Mouse (Mus musculus) bone marrow, adult 2 months (tissue): ENCODE measurements around the gene Gm44973. TPM values are rescaled to one million over a fixed set of nuclear protein-coding genes. Genes with fewer than 3 reads are reported as not detected.
A peak's percentile ranks its signal among the peaks of the same experiment; 100 is the strongest.

Experiments used
- H3K27ac ChIP-seq: fragments of 200-500 bp; 2 replicates; pipeline ENCODE4 v1.5.1; 2012; ENCODE audit warnings: low read depth, mild to moderate bottlenecking, control low read depth, inconsistent platforms, low read length; ENCODE audit not compliant: control insufficient read depth, poor library complexity, insufficient read depth
- H3K4me1 ChIP-seq: fragments of 200-500 bp; 2 replicates; pipeline ENCODE4 v1.6.1; 2011; ENCODE audit warnings: low read length; ENCODE audit not compliant: control insufficient read depth, insufficient read depth
- H3K4me3 ChIP-seq: fragments of 200-500 bp; replicated peaks from 2 replicates; pipeline ENCODE3; 2011; ENCODE audit warnings: mild to moderate bottlenecking, low read depth, low read length, control low read depth; ENCODE audit not compliant: control insufficient read depth
- CTCF ChIP-seq: fragments of 200-500 bp; IDR thresholded peaks from 2 replicates; pipeline ENCODE4 v1.5.1; 2011; ENCODE audit warnings: low read length, control low read depth; ENCODE audit not compliant: control insufficient read depth, insufficient read depth
- POLR2A ChIP-seq: fragments of 200-500 bp; IDR thresholded peaks from 2 replicates; pipeline ENCODE4 v1.6.1; 2011; ENCODE audit warnings: low read depth, mild to moderate bottlenecking, control low read depth, low read length, borderline replicate concordance; ENCODE audit not compliant: control insufficient read depth
- WGBS: fragments of 180-500 bp; shearing (Covaris S2); methylation state at CpG from one replicate; pipeline ENCODE4 v1.1.7; 2018; 5-methylcytosine and 5-hydroxymethylcytosine counted together
- polyA plus RNA-seq: library from polyadenylated mRNA; stranded (reverse); fragments of >200 nt; gene quantifications from 2 replicates; pipeline ENCODE4 v1.2.4, GENCODE M21; 2011; ENCODE audit warnings: low replicate concordance; ENCODE audit not compliant: missing spikeins, insufficient read depth, insufficient read length

Gm44973 gene
- polyA plus RNA-seq, 1 experiment, result not detected

GRCm38 (mm10) chr7:5051193-5052192 lies 36.2 kb downstream of the Gm44973 start, which contains the start of gene Zfp580:
Zfp580 (plus strand) TSS chr7:5051538.
- WGBS, result 2% methylated on average over 64 of the region's 65 CpGs
- TF ChIP-seq CTCF, result no peak
- TF ChIP-seq POLR2A, result no peak
- H3K4me1 ChIP-seq, result no peaks in the 10 kb centered on the region
- peak within 1 kb of the TSS; percentile 21 for H3K4me3 ChIP-seq
- no peak within 1 kb of the TSS for H3K27ac ChIP-seq

- H3K4me1 ChIP-seq, result no peaks in the 10 kb centered on the region
- H3K4me3 ChIP-seq, result no peak overlapping the region
- TF ChIP-seq POLR2A (no peak), CTCF (no peak)
- H3K27ac ChIP-seq, result no peak overlapping the region
- WGBS, result 5% methylated on average over 12 of the region's 12 CpGs
Measured at GRCm38 (mm10) chr7:5052438-5052837, 37.1 kb downstream of the Gm44973 start.

- H3K4me3 ChIP-seq, result no peak overlapping the region
- TF ChIP-seq CTCF (no peak), POLR2A (no peak)
- 8% methylated on average over 45 of the region's 45 CpGs for WGBS
- no peak overlapping the region for H3K27ac ChIP-seq
- H3K4me1 ChIP-seq, result no peaks in the 10 kb centered on the region
Measured at GRCm38 (mm10) chr7:5052931-5053343, 37.6 kb downstream of the Gm44973 start.

GRCm38 (mm10) chr7:5053456-5054179 lies 38.3 kb downstream of the Gm44973 start:
- 16% methylated on average over 32 of the region's 32 CpGs for WGBS
- Histone ChIP-seq H3K4me3 (no peak overlapping the region), H3K4me1 (no peaks in the 10 kb centered on the region), H3K27ac (no peak overlapping the region)
- TF ChIP-seq POLR2A, result no peak
- no peak for TF ChIP-seq CTCF

- H3K27ac ChIP-seq, result no peak overlapping the region
- no peaks in the 10 kb centered on the region for H3K4me1 ChIP-seq
- TF ChIP-seq CTCF, result no peak
- no peak for TF ChIP-seq POLR2A
- H3K4me3 ChIP-seq, result no peak overlapping the region
- WGBS, result 7% methylated on average over 55 of the region's 55 CpGs
Measured at GRCm38 (mm10) chr7:5056651-5057263, 41.5 kb downstream of the Gm44973 start.

GRCm38 (mm10) chr7:5057381-5057780 lies 42.1 kb downstream of the Gm44973 start:
- no peak overlapping the region for H3K27ac ChIP-seq
- WGBS, result 50% methylated on average over 8 of the region's 8 CpGs
- H3K4me1 ChIP-seq, result no peaks in the 10 kb centered on the region
- TF ChIP-seq CTCF (no peak), POLR2A (no peak)
- H3K4me3 ChIP-seq, result no peak overlapping the region

GRCm38 (mm10) chr7:5057804-5058203 lies 42.5 kb downstream of the Gm44973 start:
- 29% methylated on average over 11 of the region's 11 CpGs for WGBS

GRCm38 (mm10) chr7:5058631-5059030 lies 43.3 kb downstream of the Gm44973 start:
- Histone ChIP-seq H3K4me1 (no peaks in the 10 kb centered on the region), H3K27ac (no peak overlapping the region), H3K4me3 (no peak overlapping the region)
- no peak for TF ChIP-seq CTCF
- no peak for TF ChIP-seq POLR2A
- 86% methylated on average over 1 of the region's 1 CpGs for WGBS

More at GRCm38 (mm10) chr7:5057804-5058203, 42.5 kb downstream of the Gm44973 start:
- Histone ChIP-seq H3K4me1 (no peaks in the 10 kb centered on the region), H3K4me3 (no peak overlapping the region), H3K27ac (no peak overlapping the region)
- TF ChIP-seq POLR2A (no peak), CTCF (peak; percentile 47; the same call in 1 of the 2 replicates)
